Mouse (Mus musculus) limb, embryonic 12.5 days (tissue): ENCODE measurements around the gene Sbno2. TPM values are rescaled to one million over a fixed set of nuclear protein-coding genes. Genes with fewer than 3 reads are reported as not detected.

ENCODE experiments used
- ATAC-seq: fragments of 200-750 bp; cut with Nextera tagmentation; 2 replicates; pipeline ENCODE4 v1.8.0; 2017; ENCODE audit warnings: low read depth, moderate TSS enrichment; ENCODE audit not compliant: insufficient number of reproducible peaks, insufficient read depth, low FRiP score, low TSS enrichment
- H3K27ac ChIP-seq: fragments of 300-500 bp; sonication (generic); 2 replicates; pipeline ENCODE4 v1.5.1; 2016; ENCODE audit warnings: mild to moderate bottlenecking, moderate library complexity
- H3K27me3 ChIP-seq: fragments of 300-500 bp; sonication (generic); 2 replicates; pipeline ENCODE4 v1.6.1; 2016; ENCODE audit warnings: mild to moderate bottlenecking, moderate library complexity
- H3K36me3 ChIP-seq: fragments of 300-500 bp; sonication (generic); 2 replicates; pipeline ENCODE4 v1.6.1; 2016; ENCODE audit warnings: mild to moderate bottlenecking, moderate library complexity
- H3K4me1 ChIP-seq: fragments of 300-500 bp; sonication (generic); replicated peaks from 2 replicates; pipeline ENCODE4 v1.6.1; 2016
- H3K4me2 ChIP-seq: fragments of 300-500 bp; sonication (generic); 2 replicates; pipeline ENCODE4 v1.6.1; 2016; ENCODE audit warnings: mild to moderate bottlenecking, moderate library complexity
- H3K4me3 ChIP-seq: fragments of 300-500 bp; sonication (generic); replicated peaks from 2 replicates; pipeline ENCODE4 v1.5.1; 2016; ENCODE audit warnings: mild to moderate bottlenecking
- H3K9ac ChIP-seq: fragments of 300-500 bp; sonication (generic); replicated peaks from 2 replicates; pipeline ENCODE4 v1.6.1; 2016; ENCODE audit warnings: mild to moderate bottlenecking, moderate library complexity
- H3K9me3 ChIP-seq: fragments of 300-500 bp; sonication (generic); 2 replicates; pipeline ENCODE4 v1.6.1; 2016; ENCODE audit warnings: mild to moderate bottlenecking, moderate library complexity
- WGBS: fragments of 180-500 bp; shearing (Covaris S2); methylation state at CpG from one replicate; pipeline ENCODE4 v1.1.7; 2016; 5-methylcytosine and 5-hydroxymethylcytosine counted together
- polyA plus RNA-seq: library from polyadenylated mRNA; unstranded; fragments of >200 nt; fragmentation: Nextera tagmentation; extraction: Ambion mirVana; gene quantifications from 2 replicates; pipeline ENCODE4 v1.2.1, GENCODE M21; 2016

The Sbno2 gene
- polyA plus RNA-seq, 1 experiment from 2014 or later, result 13.9 TPM

GRCm38 (mm10) chr10:80147719-80148601 is 42.6 kb upstream of the Sbno2 start, which contains the start of gene Midn:
Midn (plus strand) TSS chr10:80148272.
- Histone ChIP-seq H3K9ac (peak within 1 kb of the TSS; percentile 90), H3K27ac (peak within 1 kb of the TSS; percentile 99), H3K4me3 (peak within 1 kb of the TSS; percentile 97), H3K4me1 (peaks cover 37% of the 10 kb centered on the region), H3K4me2 (peak within 1 kb of the TSS; percentile 59), H3K27me3 (no peaks in the 10 kb centered on the region), H3K36me3 (peaks cover 68% of the 10 kb centered on the region), H3K9me3 (no peaks in the 10 kb centered on the region)
- peak; percentile 16 for ATAC-seq
- 2% methylated on average over 41 of the region's 42 CpGs for WGBS

GRCm38 (mm10) chr10:80147146-80147718 is 41.9 kb upstream of the Sbno2 start:
- no peaks in the 10 kb centered on the region for H3K9me3 ChIP-seq
- H3K27me3 ChIP-seq, result no peaks in the 10 kb centered on the region
- peak overlapping the region; percentile 90 for H3K9ac ChIP-seq
- ATAC-seq, result no peak
- H3K27ac ChIP-seq, result peak overlapping the region; percentile 99
- H3K4me1 ChIP-seq, result peaks cover 35% of the 10 kb centered on the region
- WGBS, result 70% methylated on average over 5 of the region's 5 CpGs
- H3K36me3 ChIP-seq, result peaks cover 60% of the 10 kb centered on the region
- peak overlapping the region; percentile 97 for H3K4me3 ChIP-seq
- peak overlapping the region; percentile 59 for H3K4me2 ChIP-seq

- Histone ChIP-seq H3K4me1 (peaks cover 31% of the 10 kb centered on the region), H3K27me3 (no peaks in the 10 kb centered on the region), H3K27ac (peak overlapping the region; percentile 99; the same call in 1 of the 2 replicates), H3K36me3 (peaks cover 54% of the 10 kb centered on the region), H3K9me3 (no peaks in the 10 kb centered on the region), H3K4me3 (0 out of 2 replicates have a peak overlapping the region, but pooled peaks have one; percentile 10), H3K4me2 (no peak overlapping the region), H3K9ac (no peak overlapping the region)
- no peak for ATAC-seq
- WGBS, result 78% methylated on average over 4 of the region's 4 CpGs
Measured at GRCm38 (mm10) chr10:80146568-80147011, 41.2 kb upstream of the Sbno2 start.

- H3K4me1 ChIP-seq, result peaks cover 35% of the 10 kb centered on the region
Measured at GRCm38 (mm10) chr10:80145896-80146295, 40.5 kb upstream of the Sbno2 start.

GRCm38 (mm10) chr10:80144864-80145838 is 39.8 kb upstream of the Sbno2 start:
- no peak for ATAC-seq
- Histone ChIP-seq H3K4me3 (peak overlapping the region; percentile 10; the same call in 1 of the 2 replicates), H3K9ac (peak overlapping the region; percentile 12; the same call in 1 of the 2 replicates), H3K36me3 (peaks cover 40% of the 10 kb centered on the region), H3K4me2 (no peak overlapping the region), H3K9me3 (no peaks in the 10 kb centered on the region), H3K4me1 (peaks cover 39% of the 10 kb centered on the region), H3K27ac (no peak overlapping the region), H3K27me3 (peaks cover 6% of the 10 kb centered on the region; the same call in 1 of the 2 replicates)
- WGBS, result 78% methylated on average over 20 of the region's 20 CpGs

More at GRCm38 (mm10) chr10:80145896-80146295, 40.5 kb upstream of the Sbno2 start:
- 84% methylated on average over 6 of the region's 6 CpGs for WGBS
- no peaks in the 10 kb centered on the region for H3K27me3 ChIP-seq
- H3K36me3 ChIP-seq, result peaks cover 47% of the 10 kb centered on the region
- H3K9ac ChIP-seq, result 0 out of 2 replicates have a peak overlapping the region, but pooled peaks have one; percentile 12
- ATAC-seq, result no peak
- no peak overlapping the region for H3K4me2 ChIP-seq
- no peaks in the 10 kb centered on the region for H3K9me3 ChIP-seq
- no peak overlapping the region for H3K27ac ChIP-seq
- peak overlapping the region; percentile 10; the same call in 1 of the 2 replicates for H3K4me3 ChIP-seq

GRCm38 (mm10) chr10:80144159-80144558 is 38.8 kb upstream of the Sbno2 start:
- WGBS, result 94% methylated on average over 12 of the region's 12 CpGs
- no peak overlapping the region for H3K4me2 ChIP-seq
- H3K4me3 ChIP-seq, result no peak overlapping the region
- no peak overlapping the region for H3K27ac ChIP-seq
- peaks cover 45% of the 10 kb centered on the region for H3K4me1 ChIP-seq
- H3K9ac ChIP-seq, result no peak overlapping the region
- H3K36me3 ChIP-seq, result peaks cover 34% of the 10 kb centered on the region
- H3K27me3 ChIP-seq, result peaks cover 14% of the 10 kb centered on the region
- no peaks in the 10 kb centered on the region for H3K9me3 ChIP-seq
- no peak for ATAC-seq

GRCm38 (mm10) chr10:80143664-80144063 is 38.3 kb upstream of the Sbno2 start:
- Histone ChIP-seq H3K36me3 (peaks cover 34% of the 10 kb centered on the region), H3K4me2 (0 out of 2 replicates have a peak overlapping the region, but pooled peaks have one; percentile 91), H3K27me3 (peaks cover 19% of the 10 kb centered on the region), H3K4me1 (peaks cover 47% of the 10 kb centered on the region), H3K9ac (no peak overlapping the region), H3K27ac (no peak overlapping the region), H3K4me3 (no peak overlapping the region; the same call in 1 of the 2 replicates), H3K9me3 (no peaks in the 10 kb centered on the region)
- ATAC-seq, result no peak
- 91% methylated on average over 7 of the region's 7 CpGs for WGBS

- Histone ChIP-seq H3K9ac (peak overlapping the region; percentile 90), H3K4me2 (peak overlapping the region; percentile 91), H3K27me3 (peaks cover 30% of the 10 kb centered on the region), H3K36me3 (peaks cover 34% of the 10 kb centered on the region), H3K9me3 (no peaks in the 10 kb centered on the region), H3K27ac (peak overlapping the region; percentile 68; the same call in 1 of the 2 replicates), H3K4me1 (peaks cover 53% of the 10 kb centered on the region), H3K4me3 (peak overlapping the region; percentile 75)
- ATAC-seq, result no peak
- WGBS, result under 1% methylated on average over 15 of the region's 15 CpGs
Measured at GRCm38 (mm10) chr10:80142530-80142925, 37.2 kb upstream of the Sbno2 start.

GRCm38 (mm10) chr10:80141786-80142529 is 36.6 kb upstream of the Sbno2 start:
- ATAC-seq, result peak; percentile 82
- Histone ChIP-seq H3K4me3 (peak overlapping the region; percentile 75), H3K36me3 (peaks cover 34% of the 10 kb centered on the region), H3K9ac (peak overlapping the region; percentile 90), H3K27me3 (peaks cover 36% of the 10 kb centered on the region), H3K9me3 (no peaks in the 10 kb centered on the region), H3K27ac (peak overlapping the region; percentile 68), H3K4me1 (peaks cover 53% of the 10 kb centered on the region), H3K4me2 (peak overlapping the region; percentile 91)
- under 1% methylated on average over 43 of the region's 43 CpGs for WGBS

- Histone ChIP-seq H3K27ac (peak overlapping the region; percentile 68), H3K4me1 (peaks cover 55% of the 10 kb centered on the region), H3K4me2 (peak overlapping the region; percentile 91), H3K9me3 (no peaks in the 10 kb centered on the region), H3K9ac (peak overlapping the region; percentile 40; the same call in 1 of the 2 replicates), H3K36me3 (peaks cover 30% of the 10 kb centered on the region), H3K4me3 (peak overlapping the region; percentile 75), H3K27me3 (peaks cover 43% of the 10 kb centered on the region)
- WGBS, result 1% methylated on average over 29 of the region's 29 CpGs
- peak; percentile 11; the same call in 1 of the 2 replicates for ATAC-seq
Measured at GRCm38 (mm10) chr10:80141243-80141642, 35.9 kb upstream of the Sbno2 start.
